Mouse (Mus musculus): Measurements from ENCODE around the gene Sbno2.

DNA sequence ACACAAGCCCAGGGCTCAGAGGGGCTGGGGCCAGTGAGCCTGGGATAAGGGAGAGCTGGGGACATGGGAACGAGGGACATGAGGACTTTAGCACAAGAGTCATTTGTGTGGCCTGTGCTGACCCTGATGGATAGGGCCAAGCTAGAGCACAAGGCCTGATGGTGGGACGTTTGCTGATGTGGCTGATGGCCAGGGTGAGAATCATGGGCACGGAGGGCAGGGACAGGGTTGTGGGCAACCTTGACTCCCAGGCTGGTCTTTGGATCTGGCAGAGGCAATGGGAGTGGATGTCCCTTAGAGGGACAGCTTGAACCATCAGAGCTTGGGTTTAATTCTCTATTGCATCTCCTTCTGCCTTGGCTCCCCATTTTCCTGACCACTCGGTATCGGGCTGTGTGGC lies 28.1 kb downstream of the Sbno2 start:
- TF ChIP-seq POLR2A (IDR thresholded peaks at IDR 0.05; ENCODE audit: low read depth, low read length): no peak
- TF ChIP-seq CTCF (conservative IDR thresholded peaks at IDR 0.05; ENCODE audit: insufficient read depth, insufficient read length, low read depth, low read length): no peak

All from kidney, adult 2 months (tissue).